In genomic region chr4:154871757-154872251, GRCm38 (mm10) we compare ENCODE assay signal across 11 mouse cellular contexts. TPM values are rescaled to one million over a fixed set of nuclear protein-coding genes. Genes with fewer than 3 reads are reported as not detected.
DNase-seq lines count a peak whose midpoint lies in the region; ATAC-seq and TF ChIP-seq lines count a peak whose summit lies in the region.
"Had no signal": no experiment of that assay in that cellular context is flagged by ENCODE, and none has a peak within 500 bp of the region (broad histone marks: within the 10 kb centered on the region; RNA-seq: fewer than 3 reads in every experiment).

No protein-coding gene starts in this region.

- H3K4me2 ChIP-seq in kidney, embryonic 16.5 days (replicated peaks; ENCODE audit: low read depth, low read length): peak overlapping the region; percentile 38
- peak overlapping the region; percentile 46 for H3K4me2 ChIP-seq in hindbrain, embryonic 13.5 days
- H3K4me2 ChIP-seq in midbrain, postnatal 0 days (ENCODE audit: low read depth, low read length, poor library complexity, severe bottlenecking): peak overlapping the region; percentile 52

- 2% methylated on average over 13 of the region's 13 CpGs for WGBS in kidney, embryonic 16.5 days
- WGBS in hindbrain, embryonic 13.5 days: under 1% methylated on average over 13 of the region's 13 CpGs
- 5% methylated on average over 13 of the region's 13 CpGs for WGBS in midbrain, postnatal 0 days

- H3K4me3 ChIP-seq in kidney, embryonic 16.5 days (ENCODE audit: low read length): peak overlapping the region; percentile 7; the same call in 1 of the 2 replicates
- peak overlapping the region; percentile 28 for H3K4me3 ChIP-seq in hindbrain, embryonic 13.5 days
- peak overlapping the region; percentile 39 for H3K4me3 ChIP-seq in midbrain, postnatal 0 days (ENCODE audit: low read depth, low read length)

- H3K4me1 ChIP-seq in kidney, embryonic 16.5 days (ENCODE audit: insufficient read depth, low read length): no peaks in the 10 kb centered on the region
- peaks cover 9% of the 10 kb centered on the region for H3K4me1 ChIP-seq in hindbrain, embryonic 13.5 days (replicated peaks)
- no peaks in the 10 kb centered on the region for H3K4me1 ChIP-seq in midbrain, postnatal 0 days (ENCODE audit: insufficient read depth, low read length)

- no peak overlapping the region for H3K27ac ChIP-seq in kidney, embryonic 16.5 days (ENCODE audit: low read length)
- H3K27ac ChIP-seq in hindbrain, embryonic 13.5 days: no peak overlapping the region
- no peak overlapping the region; the same call in 1 of the 2 replicates for H3K27ac ChIP-seq in midbrain, postnatal 0 days (ENCODE audit: low read depth, low read length)

- H3K9ac ChIP-seq in kidney, embryonic 16.5 days (replicated peaks; ENCODE audit: low read length): no peak overlapping the region
- H3K9ac ChIP-seq in hindbrain, embryonic 13.5 days: peak overlapping the region; percentile 68; the same call in 1 of the 2 replicates
- peak overlapping the region; percentile 46 for H3K9ac ChIP-seq in midbrain, postnatal 0 days (replicated peaks; ENCODE audit: low read length, poor library complexity, severe bottlenecking)

- no peaks in the 10 kb centered on the region for H3K36me3 ChIP-seq in kidney, embryonic 16.5 days (ENCODE audit: insufficient read depth, low read length)
- H3K36me3 ChIP-seq in hindbrain, embryonic 13.5 days: no peaks in the 10 kb centered on the region
- no peaks in the 10 kb centered on the region for H3K36me3 ChIP-seq in midbrain, postnatal 0 days (ENCODE audit: insufficient read depth, low read length)
- H3K36me3 ChIP-seq: G1E had no signal

- TF ChIP-seq CTCF in midbrain, postnatal 0 days (IDR thresholded peaks at IDR 0.05): peak; percentile 67

- ATAC-seq in kidney, embryonic 16.5 days (ENCODE audit: low FRiP score, low TSS enrichment): peak; percentile 72; the same call in 1 of the 2 replicates
- peak; percentile 62 for ATAC-seq in hindbrain, embryonic 13.5 days (ENCODE audit: low FRiP score)
- ATAC-seq in midbrain, postnatal 0 days (ENCODE audit: low FRiP score): peak; percentile 73; the same call in 1 of the 2 replicates
- ATAC-seq in frontal cortex, adult (ENCODE audit: low TSS enrichment): no peak

- H3K27me3 ChIP-seq in kidney, embryonic 16.5 days (ENCODE audit: insufficient read depth, low read length): no peaks in the 10 kb centered on the region
- H3K27me3 ChIP-seq in hindbrain, embryonic 13.5 days: peaks cover 23% of the 10 kb centered on the region
- no peaks in the 10 kb centered on the region for H3K27me3 ChIP-seq in midbrain, postnatal 0 days (ENCODE audit: insufficient read depth, low read length)

- no peaks in the 10 kb centered on the region for H3K9me3 ChIP-seq in kidney, embryonic 16.5 days (ENCODE audit: low read length)
- H3K9me3 ChIP-seq in hindbrain, embryonic 13.5 days: no peaks in the 10 kb centered on the region
- no peaks in the 10 kb centered on the region for H3K9me3 ChIP-seq in midbrain, postnatal 0 days (ENCODE audit: low read length)
- H3K9me3 ChIP-seq: G1E had no signal

- DNase-seq in kidney, postnatal 25 days: no peak
- DNase-seq in brain, adult 2 months (ENCODE audit: low read depth, low spot score): peak; percentile 54
- peak; percentile 61 for DNase-seq in midbrain, postnatal 0 days (ENCODE audit: low spot score)
- DNase-seq in ovary, adult 18-20 months (ENCODE audit: low spot score): no peak
- DNase-seq in spleen, postnatal 36 days (ENCODE audit: low spot score in 2 of 2): no peak

RNA-seq across cellular contexts. Expression of gene Mmel1, which starts 2.4 kb away (rescaled TPM):
- polyA plus RNA-seq in kidney, embryonic 16.5 days (2015; fragmentation: Nextera tagmentation; extraction: Ambion mirVana): 0.17 TPM in 1 of 2 replicates, not detected in the other
- polyA plus RNA-seq in hindbrain, embryonic 13.5 days (2015; fragmentation: Nextera tagmentation; extraction: Ambion mirVana): 0.13 and 0.25 TPM in 2 replicates
- total RNA-seq in midbrain, postnatal 0 days (2014; rRNA removed): 0.76 and 0.82 TPM in 2 replicates
- 0.89 and 0.93 TPM in 2 replicates for polyA plus RNA-seq in midbrain, postnatal 0 days (2015; fragmentation: Nextera tagmentation; extraction: Ambion mirVana)
- total RNA-seq: common myeloid progenitor, adult 5-6 weeks; liver, adult 2 months had no signal

RNA-seq across cellular contexts. Expression of gene Fam213b, which starts 27.1 kb away (rescaled TPM):
- 39.1 and 42.2 TPM in 2 replicates for polyA plus RNA-seq in kidney, embryonic 16.5 days (2015; fragmentation: Nextera tagmentation; extraction: Ambion mirVana)
- 44.1 and 48.8 TPM in 2 replicates for polyA plus RNA-seq in hindbrain, embryonic 13.5 days (2015; fragmentation: Nextera tagmentation; extraction: Ambion mirVana)
- total RNA-seq in midbrain, postnatal 0 days (2014; rRNA removed): 34.9 and 36.6 TPM in 2 replicates
- polyA plus RNA-seq in midbrain, postnatal 0 days (2015; fragmentation: Nextera tagmentation; extraction: Ambion mirVana): 73.3 and 90.9 TPM in 2 replicates
- total RNA-seq: G1E had no signal
- polyA plus RNA-seq: G1E had no signal

RNA-seq across cellular contexts. Expression of gene Ttc34, which starts 34.5 kb away (rescaled TPM):
- polyA plus RNA-seq in kidney, embryonic 16.5 days (2015; fragmentation: Nextera tagmentation; extraction: Ambion mirVana): 0.24 and 0.59 TPM in 2 replicates
- 0.56 and 0.57 TPM in 2 replicates for polyA plus RNA-seq in hindbrain, embryonic 13.5 days (2015; fragmentation: Nextera tagmentation; extraction: Ambion mirVana)
- total RNA-seq in midbrain, postnatal 0 days (2014; rRNA removed): 2.5 and 3.9 TPM in 2 replicates
- polyA plus RNA-seq in midbrain, postnatal 0 days (2015; fragmentation: Nextera tagmentation; extraction: Ambion mirVana): 2.9 and 3.3 TPM in 2 replicates
- total RNA-seq: common myeloid progenitor, adult 5-6 weeks; liver, adult 2 months had no signal
- polyA plus RNA-seq: G1E had no signal

RNA-seq across cellular contexts. Expression of gene Tnfrsf14, which starts 56.6 kb away (rescaled TPM):
- 0.74 and 0.95 TPM in 2 replicates for polyA plus RNA-seq in kidney, embryonic 16.5 days (2015; fragmentation: Nextera tagmentation; extraction: Ambion mirVana)
- 0.22 and 0.25 TPM in 2 replicates for polyA plus RNA-seq in hindbrain, embryonic 13.5 days (2015; fragmentation: Nextera tagmentation; extraction: Ambion mirVana)
- total RNA-seq in midbrain, postnatal 0 days (2014; rRNA removed): 1.1 and 2.3 TPM in 2 replicates
- not detected in 2 replicates for polyA plus RNA-seq in midbrain, postnatal 0 days (2015; fragmentation: Nextera tagmentation; extraction: Ambion mirVana)

Comparison
In these comparisons a context has a peak if more than half of its experiments do, and no peak if none do; other contexts are left out.
1. DNase-seq: peak in brain, adult 2 months (single experiment) and midbrain, postnatal 0 days (single experiment); none in kidney, postnatal 25 days (0 of 2), ovary, adult 18-20 months (single experiment) and spleen, postnatal 36 days (0 of 2).
2. Peak in every context shown above with its lines, with median percentiles within 50 percentile points of each other: H3K4me2 ChIP-seq and H3K4me3 ChIP-seq.